Mouse (Mus musculus): ENCODE results near the gene Ltbp1. TPM values are rescaled to one million over a fixed set of nuclear protein-coding genes. Genes with fewer than 3 reads are reported as not detected.

Gene Ltbp1
- total and polyA plus RNA-seq, 3 experiments, result 17.2 to 40.4 (median 39.9) TPM

- intact Hi-C loops (cut with DNase I), result no loop called here
- no peak for DNase-seq
- H3K4me3 ChIP-seq, result no peak overlapping the region
- no peaks in the 10 kb centered on the region for H3K36me3 ChIP-seq (ENCODE audit: control insufficient read depth, insufficient read depth, low read length)
- no peaks in the 10 kb centered on the region for H3K79me2 ChIP-seq (replicated peaks; ENCODE audit: control insufficient read depth, insufficient read depth, low read length)
- 63% methylated on average over 4 of the region's 4 CpGs for WGBS
- H3K27me3 ChIP-seq (ENCODE audit: control insufficient read depth, insufficient read depth, low read length), result no peaks in the 10 kb centered on the region
- H3K9ac ChIP-seq (ENCODE audit: low read depth, low read length), result no peak overlapping the region
- TF ChIP-seq EP300 (IDR thresholded peaks at IDR 0.05; ENCODE audit: insufficient read depth, low read depth, low read length) (no peak), POLR2A (IDR thresholded peaks at IDR 0.05; ENCODE audit: insufficient read depth, low read depth, low read length) (no peak), CTCF (IDR thresholded peaks at IDR 0.05) (no peak)
- no peak overlapping the region for H3K27ac ChIP-seq
- H3K4me1 ChIP-seq (ENCODE audit: control insufficient read depth, insufficient read depth, low read length), result no peaks in the 10 kb centered on the region
These were observed 295.5 kb downstream of the Ltbp1 start for GRCm38 (mm10) chr17:75300908-75301307.

- Histone ChIP-seq H3K27ac (no peak overlapping the region), H3K36me3 (ENCODE audit: control insufficient read depth, insufficient read depth, low read length) (no peaks in the 10 kb centered on the region), H3K4me1 (ENCODE audit: control insufficient read depth, insufficient read depth, low read length) (no peaks in the 10 kb centered on the region; the same call in 1 of the 2 replicates), H3K27me3 (ENCODE audit: control insufficient read depth, insufficient read depth, low read length) (no peaks in the 10 kb centered on the region), H3K79me2 (replicated peaks; ENCODE audit: control insufficient read depth, insufficient read depth, low read length) (no peaks in the 10 kb centered on the region), H3K9ac (ENCODE audit: low read depth, low read length) (no peak overlapping the region), H3K4me3 (no peak overlapping the region)
- WGBS, result 67% methylated on average over 1 of the region's 1 CpGs
- DNase-seq, result no peak
- intact Hi-C loops (cut with DNase I), result no loop called here
- TF ChIP-seq POLR2A (IDR thresholded peaks at IDR 0.05; ENCODE audit: insufficient read depth, low read depth, low read length), result no peak
- TF ChIP-seq EP300 (IDR thresholded peaks at IDR 0.05; ENCODE audit: insufficient read depth, low read depth, low read length), result no peak
- no peak for TF ChIP-seq CTCF (IDR thresholded peaks at IDR 0.05)
These were observed 299.5 kb downstream of the Ltbp1 start for GRCm38 (mm10) chr17:75304807-75305420.

- 76% methylated on average over 1 of the region's 1 CpGs for WGBS
- no peak overlapping the region for H3K4me3 ChIP-seq
- intact Hi-C loops (cut with DNase I), result no loop called here
- no peak overlapping the region for H3K27ac ChIP-seq
- no peaks in the 10 kb centered on the region for H3K27me3 ChIP-seq (ENCODE audit: control insufficient read depth, insufficient read depth, low read length)
- H3K36me3 ChIP-seq (ENCODE audit: control insufficient read depth, insufficient read depth, low read length), result no peaks in the 10 kb centered on the region
- no peak for DNase-seq
- H3K4me1 ChIP-seq (ENCODE audit: control insufficient read depth, insufficient read depth, low read length), result no peaks in the 10 kb centered on the region; the same call in 1 of the 2 replicates
- TF ChIP-seq CTCF (IDR thresholded peaks at IDR 0.05), result no peak
- no peak for TF ChIP-seq EP300 (IDR thresholded peaks at IDR 0.05; ENCODE audit: insufficient read depth, low read depth, low read length)
- no peak for TF ChIP-seq POLR2A (IDR thresholded peaks at IDR 0.05; ENCODE audit: insufficient read depth, low read depth, low read length)
- H3K9ac ChIP-seq (ENCODE audit: low read depth, low read length), result no peak overlapping the region
- no peaks in the 10 kb centered on the region for H3K79me2 ChIP-seq (replicated peaks; ENCODE audit: control insufficient read depth, insufficient read depth, low read length)
These were observed 300.3 kb downstream of the Ltbp1 start for GRCm38 (mm10) chr17:75305714-75306113.

GRCm38 (mm10) chr17:75307070-75308011 is 302.0 kb downstream of the Ltbp1 start:
- no peaks in the 10 kb centered on the region for H3K27me3 ChIP-seq (ENCODE audit: control insufficient read depth, insufficient read depth, low read length)
- no peak for DNase-seq
- intact Hi-C loops (cut with DNase I), result no loop called here
- no peak overlapping the region for H3K4me3 ChIP-seq
- H3K9ac ChIP-seq (ENCODE audit: low read depth, low read length), result no peak overlapping the region
- H3K36me3 ChIP-seq (ENCODE audit: control insufficient read depth, insufficient read depth, low read length), result no peaks in the 10 kb centered on the region
- H3K79me2 ChIP-seq (replicated peaks; ENCODE audit: control insufficient read depth, insufficient read depth, low read length), result no peaks in the 10 kb centered on the region
- no peaks in the 10 kb centered on the region; the same call in 1 of the 2 replicates for H3K4me1 ChIP-seq (ENCODE audit: control insufficient read depth, insufficient read depth, low read length)
- peak overlapping the region; percentile 15; the same call in 1 of the 2 replicates for H3K27ac ChIP-seq
- 59% methylated on average over 18 of the region's 18 CpGs for WGBS
- TF ChIP-seq POLR2A (IDR thresholded peaks at IDR 0.05; ENCODE audit: insufficient read depth, low read depth, low read length), result no peak
- TF ChIP-seq EP300 (IDR thresholded peaks at IDR 0.05; ENCODE audit: insufficient read depth, low read depth, low read length), result no peak
- no peak for TF ChIP-seq CTCF (IDR thresholded peaks at IDR 0.05)

- Histone ChIP-seq H3K36me3 (ENCODE audit: control insufficient read depth, insufficient read depth, low read length) (peaks cover 2% of the 10 kb centered on the region; the same call in 1 of the 2 replicates), H3K9ac (ENCODE audit: low read depth, low read length) (no peak overlapping the region), H3K4me1 (ENCODE audit: control insufficient read depth, insufficient read depth, low read length) (peaks cover 1% of the 10 kb centered on the region; the same call in 1 of the 2 replicates), H3K27ac (no peak overlapping the region), H3K4me3 (no peak overlapping the region), H3K27me3 (ENCODE audit: control insufficient read depth, insufficient read depth, low read length) (no peaks in the 10 kb centered on the region), H3K79me2 (replicated peaks; ENCODE audit: control insufficient read depth, insufficient read depth, low read length) (no peaks in the 10 kb centered on the region)
- intact Hi-C loops (cut with DNase I), result no loop called here
- DNase-seq, result no peak
- TF ChIP-seq EP300 (IDR thresholded peaks at IDR 0.05; ENCODE audit: insufficient read depth, low read depth, low read length) (no peak), POLR2A (IDR thresholded peaks at IDR 0.05; ENCODE audit: insufficient read depth, low read depth, low read length) (no peak), CTCF (IDR thresholded peaks at IDR 0.05) (no peak)
- WGBS, result 57% methylated on average over 4 of the region's 4 CpGs
These were observed 311.7 kb downstream of the Ltbp1 start for GRCm38 (mm10) chr17:75317106-75317505.
